Mouse (Mus musculus): Measurements from ENCODE around the gene Map7. TPM values are rescaled to one million over a fixed set of nuclear protein-coding genes. Genes with fewer than 3 reads are reported as not detected.
A peak's percentile ranks its signal among the peaks of the same experiment; 100 is the strongest.

The Map7 gene
- polyA plus RNA-seq, 1 experiment: 30.0 TPM

DNA sequence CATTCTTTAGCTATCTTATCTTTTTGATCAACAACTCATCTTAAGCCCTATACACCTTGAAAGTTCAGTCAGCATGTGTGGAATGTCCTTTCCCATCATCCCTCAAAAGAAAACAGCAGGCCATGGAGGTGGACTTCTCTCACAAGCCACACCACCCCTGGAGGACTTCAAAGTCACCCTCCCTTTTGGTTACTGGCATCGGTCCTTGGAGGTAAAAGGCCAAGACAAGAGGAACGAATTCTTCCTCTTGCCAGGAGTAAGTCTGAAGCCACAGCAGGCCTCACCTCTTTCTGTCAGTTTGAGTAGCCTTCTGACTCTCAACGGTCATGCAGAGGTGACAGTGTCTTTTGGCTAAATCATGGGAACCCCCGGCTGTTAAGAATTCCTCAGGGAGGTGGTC lies 36.1 kb downstream of the Map7 start:
- Histone ChIP-seq H3K27ac (ENCODE audit: insufficient read depth, low read depth, low read length) (peak overlapping the region; percentile 46; the same call in 1 of the 2 replicates), H3K36me3 (ENCODE audit: control insufficient read depth, insufficient read depth, low read length) (no peaks in the 10 kb centered on the region), H3K27me3 (replicated peaks; ENCODE audit: control insufficient read depth, insufficient read depth, low read length) (no peaks in the 10 kb centered on the region), H3K4me3 (ENCODE audit: insufficient read depth, low read depth, low read length) (no peak overlapping the region), H3K4me1 (ENCODE audit: control insufficient read depth, insufficient read depth, low read length) (peaks cover 41% of the 10 kb centered on the region)
- DNase-seq: peak; percentile 79
- 45% methylated on average over 4 of the region's 4 CpGs for WGBS
- TF ChIP-seq POLR2A (IDR thresholded peaks at IDR 0.05; ENCODE audit: low read depth, low read length): no peak
- TF ChIP-seq CTCF (conservative IDR thresholded peaks at IDR 0.05; ENCODE audit: insufficient read depth, insufficient read length, low read depth, low read length): no peak

DNA sequence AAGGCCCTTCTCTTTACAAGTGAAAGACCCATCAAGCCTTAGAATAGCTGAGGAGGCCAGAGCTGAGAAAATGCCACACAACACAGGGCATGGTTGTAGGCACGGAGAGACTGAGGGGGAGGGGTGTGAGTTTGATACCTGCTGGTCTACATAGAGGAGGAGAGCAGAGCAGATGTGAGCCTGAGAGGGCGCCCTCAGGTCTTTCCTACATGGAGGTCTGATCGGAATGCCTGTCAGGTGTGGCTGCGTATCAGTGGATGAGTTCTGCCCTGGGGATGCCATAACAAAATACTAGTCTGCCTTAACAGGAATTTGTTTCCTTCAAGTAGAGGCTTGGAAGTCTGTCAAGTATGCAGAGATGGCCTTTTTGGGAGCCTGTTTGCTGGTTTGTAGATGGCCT lies 37.0 kb downstream of the Map7 start:
- no peak overlapping the region for H3K4me3 ChIP-seq (ENCODE audit: insufficient read depth, low read depth, low read length)
- no peak for DNase-seq
- H3K27ac ChIP-seq (ENCODE audit: insufficient read depth, low read depth, low read length): peak overlapping the region; percentile 15
- 70% methylated on average over 4 of the region's 4 CpGs for WGBS
- peaks cover 35% of the 10 kb centered on the region for H3K4me1 ChIP-seq (ENCODE audit: control insufficient read depth, insufficient read depth, low read length)
- TF ChIP-seq POLR2A (IDR thresholded peaks at IDR 0.05; ENCODE audit: low read depth, low read length) (no peak), CTCF (conservative IDR thresholded peaks at IDR 0.05; ENCODE audit: insufficient read depth, insufficient read length, low read depth, low read length) (no peak)
- no peaks in the 10 kb centered on the region for H3K27me3 ChIP-seq (replicated peaks; ENCODE audit: control insufficient read depth, insufficient read depth, low read length)
- H3K36me3 ChIP-seq (ENCODE audit: control insufficient read depth, insufficient read depth, low read length): no peaks in the 10 kb centered on the region

DNA sequence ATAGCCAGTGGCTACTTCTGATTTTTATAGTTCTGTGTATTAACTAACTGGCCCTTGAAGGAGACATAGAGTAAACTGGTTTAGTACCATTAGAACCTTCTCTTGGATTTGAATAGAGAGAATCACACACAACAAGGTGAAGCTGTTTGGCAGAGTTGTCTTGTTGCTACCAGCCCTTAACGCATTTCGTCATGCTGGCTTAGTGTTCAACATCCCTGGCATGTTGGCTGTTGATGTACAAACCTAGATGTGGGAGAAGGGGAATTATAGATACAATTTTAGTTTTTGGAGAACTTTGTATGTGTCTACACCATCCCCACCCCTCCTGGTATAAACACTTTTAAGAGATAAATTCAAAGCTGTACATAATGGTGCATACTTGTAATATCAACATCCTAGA lies 37.5 kb downstream of the Map7 start:
- Histone ChIP-seq H3K27ac (ENCODE audit: insufficient read depth, low read depth, low read length) (peak overlapping the region; percentile 65), H3K27me3 (replicated peaks; ENCODE audit: control insufficient read depth, insufficient read depth, low read length) (no peaks in the 10 kb centered on the region), H3K4me1 (ENCODE audit: control insufficient read depth, insufficient read depth, low read length) (peaks cover 30% of the 10 kb centered on the region), H3K4me3 (ENCODE audit: insufficient read depth, low read depth, low read length) (no peak overlapping the region), H3K36me3 (ENCODE audit: control insufficient read depth, insufficient read depth, low read length) (no peaks in the 10 kb centered on the region)
- no peak for TF ChIP-seq CTCF (conservative IDR thresholded peaks at IDR 0.05; ENCODE audit: insufficient read depth, insufficient read length, low read depth, low read length)
- TF ChIP-seq POLR2A (IDR thresholded peaks at IDR 0.05; ENCODE audit: low read depth, low read length): no peak
- 76% methylated on average over 2 of the region's 2 CpGs for WGBS
- DNase-seq: no peak

DNA sequence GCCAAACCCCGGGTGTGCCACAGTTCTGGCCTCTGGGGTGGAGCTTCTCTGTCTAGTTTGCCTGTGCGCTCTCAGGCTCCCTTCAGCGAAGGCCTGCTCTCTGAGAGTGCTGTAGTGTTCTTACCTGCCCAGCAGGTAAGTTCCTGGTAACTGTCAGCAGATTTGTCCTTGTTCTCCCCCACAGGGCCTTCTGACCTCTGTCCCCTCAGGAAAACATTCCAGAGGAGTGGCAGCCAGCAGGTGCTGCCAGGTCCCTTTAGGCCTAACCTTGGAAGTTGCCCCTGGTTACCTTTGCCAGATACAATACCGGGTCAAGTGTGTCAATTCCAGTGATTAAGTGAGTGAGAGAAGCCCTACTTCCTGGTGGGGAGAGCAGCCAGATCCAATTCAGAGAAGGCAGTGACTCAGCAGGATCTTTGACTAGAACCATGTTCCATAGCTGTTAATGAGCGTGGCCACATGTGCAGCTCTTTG lies 38.6 kb downstream of the Map7 start:
- Histone ChIP-seq H3K4me3 (ENCODE audit: insufficient read depth, low read depth, low read length) (no peak overlapping the region), H3K27me3 (replicated peaks; ENCODE audit: control insufficient read depth, insufficient read depth, low read length) (no peaks in the 10 kb centered on the region), H3K27ac (ENCODE audit: insufficient read depth, low read depth, low read length) (peak overlapping the region; percentile 39; the same call in 1 of the 2 replicates), H3K4me1 (ENCODE audit: control insufficient read depth, insufficient read depth, low read length) (peaks cover 21% of the 10 kb centered on the region; the same call in 1 of the 2 replicates), H3K36me3 (ENCODE audit: control insufficient read depth, insufficient read depth, low read length) (no peaks in the 10 kb centered on the region)
- 0 out of 2 replicates have a peak, but pooled peaks have one; percentile 28 for TF ChIP-seq CTCF (conservative IDR thresholded peaks at IDR 0.05; ENCODE audit: insufficient read depth, insufficient read length, low read depth, low read length)
- TF ChIP-seq POLR2A (IDR thresholded peaks at IDR 0.05; ENCODE audit: low read depth, low read length): no peak
- WGBS: 38% methylated on average over 5 of the region's 5 CpGs
- peak; percentile 84 for DNase-seq

DNA sequence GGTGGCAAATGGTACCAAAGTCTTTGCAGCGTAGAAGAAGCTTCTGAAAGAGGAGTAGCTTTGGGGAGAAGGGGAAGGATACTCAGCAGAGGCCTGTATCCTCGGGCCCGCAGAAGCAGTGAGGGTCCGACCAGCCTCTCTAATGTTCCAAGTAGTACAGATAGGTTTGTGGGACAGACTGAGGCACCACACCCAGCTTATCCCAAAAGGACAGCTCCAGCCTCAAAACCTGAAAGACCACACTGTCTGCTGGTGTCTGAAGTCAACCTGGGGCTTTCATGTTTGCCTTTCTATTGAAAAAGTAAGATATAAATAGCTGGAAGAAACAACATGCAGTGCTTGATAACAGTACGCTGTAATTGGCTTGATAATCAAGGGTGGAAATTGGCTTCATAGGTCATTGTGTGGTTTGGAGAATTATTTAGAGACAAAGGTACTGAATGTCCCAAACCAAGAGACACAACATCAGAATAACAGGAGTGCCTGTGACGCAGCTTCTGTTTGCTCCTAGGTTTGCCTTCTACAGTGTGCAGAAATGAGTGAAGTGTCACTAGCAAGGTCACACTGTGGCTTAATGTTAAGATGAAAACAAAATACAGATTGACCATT lies 42.0 kb downstream of the Map7 start:
- no peak overlapping the region for H3K27ac ChIP-seq (ENCODE audit: insufficient read depth, low read depth, low read length)
- H3K27me3 ChIP-seq (replicated peaks; ENCODE audit: control insufficient read depth, insufficient read depth, low read length): no peaks in the 10 kb centered on the region
- WGBS: 85% methylated on average over 6 of the region's 6 CpGs
- no peak for DNase-seq
- peaks cover 8% of the 10 kb centered on the region; the same call in 1 of the 2 replicates for H3K4me1 ChIP-seq (ENCODE audit: control insufficient read depth, insufficient read depth, low read length)
- H3K4me3 ChIP-seq (ENCODE audit: insufficient read depth, low read depth, low read length): no peak overlapping the region
- TF ChIP-seq CTCF (conservative IDR thresholded peaks at IDR 0.05; ENCODE audit: insufficient read depth, insufficient read length, low read depth, low read length): no peak
- TF ChIP-seq POLR2A (IDR thresholded peaks at IDR 0.05; ENCODE audit: low read depth, low read length): no peak
- no peaks in the 10 kb centered on the region for H3K36me3 ChIP-seq (ENCODE audit: control insufficient read depth, insufficient read depth, low read length)

DNA sequence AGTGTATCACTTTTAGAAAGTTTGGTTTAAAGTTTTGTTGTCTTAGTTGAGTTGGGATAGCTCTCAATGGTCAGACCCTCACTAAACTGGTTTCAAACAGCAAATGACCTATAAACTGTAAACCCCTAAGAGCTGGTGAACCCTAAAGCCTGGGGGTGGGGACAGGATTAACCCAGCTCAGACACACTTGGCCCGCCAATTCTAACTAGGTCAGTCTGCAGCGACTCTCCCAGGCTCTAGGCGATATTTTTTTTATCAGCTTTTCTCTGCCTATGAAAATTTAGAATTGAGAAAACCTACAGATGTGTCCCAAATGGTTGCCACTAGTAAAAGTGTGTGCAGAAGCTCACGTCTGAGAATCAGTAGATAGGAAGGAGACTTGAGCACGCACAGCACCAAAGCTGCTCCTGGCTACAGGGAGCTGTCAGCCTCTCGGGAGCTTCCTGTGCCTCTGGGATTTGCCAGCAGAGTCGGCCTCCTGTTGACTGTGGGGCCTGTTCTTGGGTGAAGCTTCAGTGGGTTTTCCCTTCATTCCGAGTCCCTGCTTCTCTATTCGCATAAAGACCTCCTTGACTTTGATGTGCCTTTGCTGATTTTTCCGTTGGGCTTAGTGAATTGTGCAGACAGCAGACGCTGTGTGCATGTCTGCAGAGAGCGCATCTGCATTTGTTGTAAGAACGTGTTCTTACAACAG lies 46.7 kb downstream of the Map7 start:
- Histone ChIP-seq H3K27ac (ENCODE audit: insufficient read depth, low read depth, low read length) (no peak overlapping the region), H3K4me1 (ENCODE audit: control insufficient read depth, insufficient read depth, low read length) (peaks cover 14% of the 10 kb centered on the region), H3K36me3 (ENCODE audit: control insufficient read depth, insufficient read depth, low read length) (no peaks in the 10 kb centered on the region), H3K4me3 (ENCODE audit: insufficient read depth, low read depth, low read length) (no peak overlapping the region), H3K27me3 (replicated peaks; ENCODE audit: control insufficient read depth, insufficient read depth, low read length) (no peaks in the 10 kb centered on the region)
- 41% methylated on average over 13 of the region's 13 CpGs for WGBS
- TF ChIP-seq CTCF (conservative IDR thresholded peaks at IDR 0.05; ENCODE audit: insufficient read depth, insufficient read length, low read depth, low read length): no peak
- no peak for TF ChIP-seq POLR2A (IDR thresholded peaks at IDR 0.05; ENCODE audit: low read depth, low read length)
- peak; percentile 41 for DNase-seq

DNA sequence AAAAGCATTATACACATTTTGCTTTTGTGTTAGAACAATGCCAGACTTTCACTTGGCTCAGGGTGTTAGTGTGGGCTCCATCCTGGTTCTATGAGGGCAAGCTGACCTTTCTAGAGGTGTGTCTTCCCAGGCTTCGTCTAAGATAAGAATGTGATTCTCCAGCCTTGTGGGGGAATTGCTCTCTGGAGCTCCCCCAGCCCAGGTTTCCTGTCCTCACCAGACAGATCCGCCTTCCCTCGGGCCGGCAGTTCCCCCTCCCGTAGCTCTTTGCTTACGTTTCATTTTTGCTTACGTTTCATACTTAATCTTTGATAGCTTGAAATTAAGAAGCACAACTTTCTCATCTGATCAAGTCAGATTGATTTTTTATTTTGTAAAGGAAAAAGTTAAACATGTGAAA lies 48.8 kb downstream of the Map7 start:
- H3K27me3 ChIP-seq (replicated peaks; ENCODE audit: control insufficient read depth, insufficient read depth, low read length): no peaks in the 10 kb centered on the region
- H3K4me3 ChIP-seq (ENCODE audit: insufficient read depth, low read depth, low read length): no peak overlapping the region
- no peaks in the 10 kb centered on the region for H3K36me3 ChIP-seq (ENCODE audit: control insufficient read depth, insufficient read depth, low read length)
- no peak overlapping the region for H3K27ac ChIP-seq (ENCODE audit: insufficient read depth, low read depth, low read length)
- 67% methylated on average over 7 of the region's 7 CpGs for WGBS
- peaks cover 30% of the 10 kb centered on the region for H3K4me1 ChIP-seq (ENCODE audit: control insufficient read depth, insufficient read depth, low read length)
- TF ChIP-seq POLR2A (IDR thresholded peaks at IDR 0.05; ENCODE audit: low read depth, low read length): no peak
- no peak for TF ChIP-seq CTCF (conservative IDR thresholded peaks at IDR 0.05; ENCODE audit: insufficient read depth, insufficient read length, low read depth, low read length)
- no peak for DNase-seq
